Mouse (Mus musculus): ENCODE data around the gene Scp2.
"Not testable (repeated sequence)": the region's sequence is repeated elsewhere in the genome, so short reads cannot be mapped to it uniquely, and the experiment has no call there.

The Scp2 gene

GRCm38 (mm10) chr4:108110706-108111105 is 34.1 kb downstream of the Scp2 start:
- no peak for ATAC-seq (ENCODE audit: insufficient number of reproducible peaks, low FRiP score, low TSS enrichment)

GRCm38 (mm10) chr4:108109728-108110127 is 35.1 kb downstream of the Scp2 start:
- no peak for ATAC-seq (ENCODE audit: insufficient number of reproducible peaks, low FRiP score, low TSS enrichment)

- no peak for ATAC-seq (ENCODE audit: insufficient number of reproducible peaks, low FRiP score, low TSS enrichment)
These were observed 48.5 kb downstream of the Scp2 start, which contains the start of gene Podn for GRCm38 (mm10) chr4:108096345-108096744. Gene Podn, minus strand, starts transcription at chr4:108096445.

- no peak for ATAC-seq (ENCODE audit: insufficient number of reproducible peaks, low FRiP score, low TSS enrichment)
These were observed 51.9 kb downstream of the Scp2 start for GRCm38 (mm10) chr4:108092741-108093397.

- ATAC-seq (ENCODE audit: insufficient number of reproducible peaks, low FRiP score, low TSS enrichment): no peak
These were observed 60.8 kb downstream of the Scp2 start for GRCm38 (mm10) chr4:108083993-108084392.

GRCm38 (mm10) chr4:108083032-108083735 is 61.6 kb downstream of the Scp2 start:
- no peak for ATAC-seq (ENCODE audit: insufficient number of reproducible peaks, low FRiP score, low TSS enrichment)

GRCm38 (mm10) chr4:108082401-108082806 is 62.4 kb downstream of the Scp2 start:
- no peak for ATAC-seq (ENCODE audit: insufficient number of reproducible peaks, low FRiP score, low TSS enrichment)

- no peak for ATAC-seq (ENCODE audit: insufficient number of reproducible peaks, low FRiP score, low TSS enrichment)
These were observed 63.9 kb downstream of the Scp2 start for GRCm38 (mm10) chr4:108080876-108081275.

GRCm38 (mm10) chr4:108079762-108080161 is 65.0 kb downstream of the Scp2 start:
- no peak for ATAC-seq (ENCODE audit: insufficient number of reproducible peaks, low FRiP score, low TSS enrichment)

- not testable (repeated sequence) for ATAC-seq (ENCODE audit: insufficient number of reproducible peaks, low FRiP score, low TSS enrichment)
These were observed 65.6 kb downstream of the Scp2 start for GRCm38 (mm10) chr4:108079191-108079590.

- ATAC-seq (ENCODE audit: insufficient number of reproducible peaks, low FRiP score, low TSS enrichment): no peak
These were observed 67.4 kb downstream of the Scp2 start for GRCm38 (mm10) chr4:108077224-108077955.

- no peak for ATAC-seq (ENCODE audit: insufficient number of reproducible peaks, low FRiP score, low TSS enrichment)
These were observed 70.5 kb downstream of the Scp2 start for GRCm38 (mm10) chr4:108074204-108074823.

- no peak for ATAC-seq (ENCODE audit: insufficient number of reproducible peaks, low FRiP score, low TSS enrichment)
These were observed 72.7 kb downstream of the Scp2 start for GRCm38 (mm10) chr4:108072086-108072485.

- peak; percentile 99 for ATAC-seq (ENCODE audit: insufficient number of reproducible peaks, low FRiP score, low TSS enrichment)
These were observed 73.4 kb downstream of the Scp2 start for GRCm38 (mm10) chr4:108071235-108071901.

- ATAC-seq (ENCODE audit: insufficient number of reproducible peaks, low FRiP score, low TSS enrichment): no peak
These were observed 74.1 kb downstream of the Scp2 start for GRCm38 (mm10) chr4:108070723-108071122.

GRCm38 (mm10) chr4:108070286-108070685 is 74.5 kb downstream of the Scp2 start:
- no peak for ATAC-seq (ENCODE audit: insufficient number of reproducible peaks, low FRiP score, low TSS enrichment)

- no peak for ATAC-seq (ENCODE audit: insufficient number of reproducible peaks, low FRiP score, low TSS enrichment)
These were observed 76.7 kb downstream of the Scp2 start for GRCm38 (mm10) chr4:108068081-108068480.

- no peak for ATAC-seq (ENCODE audit: insufficient number of reproducible peaks, low FRiP score, low TSS enrichment)
These were observed 77.5 kb downstream of the Scp2 start for GRCm38 (mm10) chr4:108067261-108067660.

GRCm38 (mm10) chr4:108066569-108066968 is 78.2 kb downstream of the Scp2 start:
- ATAC-seq (ENCODE audit: insufficient number of reproducible peaks, low FRiP score, low TSS enrichment): no peak

GRCm38 (mm10) chr4:108065176-108065844 is 79.5 kb downstream of the Scp2 start:
- ATAC-seq (ENCODE audit: insufficient number of reproducible peaks, low FRiP score, low TSS enrichment): no peak
